ENCODE assay signal across 9 mouse cellular contexts in the genomic region with DNA sequence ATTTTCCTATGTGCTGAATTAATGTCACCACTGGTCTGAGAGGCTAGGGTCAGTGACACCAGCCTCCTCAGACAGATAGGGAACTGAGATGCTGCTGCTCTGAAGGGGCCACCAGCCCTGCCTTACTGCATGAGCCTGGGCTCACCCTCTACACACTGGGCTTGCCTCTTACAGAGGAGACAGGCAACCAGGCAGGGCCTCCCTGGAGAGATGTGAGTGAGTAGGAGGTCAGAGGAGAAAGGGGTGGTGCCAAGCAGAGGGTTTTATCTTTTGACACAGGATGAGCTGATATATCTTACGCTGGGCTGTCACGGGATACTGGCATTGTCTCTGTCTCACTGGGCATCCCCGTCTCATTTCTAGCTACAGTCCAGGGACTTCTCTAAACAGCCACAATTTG.
DNase-seq lines count a peak whose midpoint lies in the region; ATAC-seq lines count a peak whose summit lies in the region.
"Had no signal": no experiment of that assay in that cellular context is flagged by ENCODE, and none has a peak within 500 bp of the region (broad histone marks: within the 10 kb centered on the region; RNA-seq: fewer than 3 reads in every experiment).

No protein-coding gene starts in this region.

- WGBS in heart, embryonic 11.5 days (ENCODE audit: insufficient replicate concordance) = 31% methylated on average over 3 of the region's 3 CpGs
- WGBS in midbrain, embryonic 12.5 days = 62% methylated on average over 3 of the region's 3 CpGs
- WGBS in midbrain, embryonic 16.5 days = 64% methylated on average over 3 of the region's 3 CpGs
- 72% methylated on average over 3 of the region's 3 CpGs for WGBS in intestine, embryonic 16.5 days
- WGBS in stomach, embryonic 15.5 days = 49% methylated on average over 3 of the region's 3 CpGs

- peak overlapping the region; percentile 94 for H3K27ac ChIP-seq in heart, embryonic 11.5 days (ENCODE audit: low read depth, low read length)
- peak overlapping the region; percentile 50; the same call in 1 of the 2 replicates for H3K27ac ChIP-seq in midbrain, embryonic 12.5 days (replicated peaks)
- H3K27ac ChIP-seq in midbrain, embryonic 16.5 days (ENCODE audit: low read length) = no peak overlapping the region
- H3K27ac ChIP-seq in intestine, embryonic 16.5 days (ENCODE audit: low read length) = peak overlapping the region; percentile 74
- peak overlapping the region; percentile 83 for H3K27ac ChIP-seq in stomach, embryonic 15.5 days

- no peak for DNase-seq in heart, postnatal 14 days
- DNase-seq in right cerebral cortex, postnatal 10 days (ENCODE audit: low spot score in 2 of 2) = no peak
- DNase-seq: thymus, postnatal 14 days had no signal

- peaks cover 5% of the 10 kb centered on the region; the same call in 1 of the 2 replicates for H3K36me3 ChIP-seq in heart, embryonic 11.5 days (ENCODE audit: control insufficient read depth, insufficient read depth, low read length)
- H3K36me3 ChIP-seq in midbrain, embryonic 12.5 days = peaks cover 8% of the 10 kb centered on the region; the same call in 1 of the 2 replicates
- H3K36me3 ChIP-seq in midbrain, embryonic 16.5 days (ENCODE audit: control insufficient read depth, insufficient read depth, low read length) = no peaks in the 10 kb centered on the region
- no peaks in the 10 kb centered on the region for H3K36me3 ChIP-seq in intestine, embryonic 16.5 days (ENCODE audit: control insufficient read depth, insufficient read depth, low read length)
- 0 out of 2 replicates have a peak, but pooled peaks cover 6% of the 10 kb centered on the region for H3K36me3 ChIP-seq in stomach, embryonic 15.5 days

- H3K27me3 ChIP-seq in heart, embryonic 11.5 days (ENCODE audit: control insufficient read depth, insufficient read depth, low read length) = no peaks in the 10 kb centered on the region
- no peaks in the 10 kb centered on the region for H3K27me3 ChIP-seq in midbrain, embryonic 12.5 days
- H3K27me3 ChIP-seq in midbrain, embryonic 16.5 days (ENCODE audit: control insufficient read depth, insufficient read depth, low read depth, low read length) = no peaks in the 10 kb centered on the region
- H3K27me3 ChIP-seq in intestine, embryonic 16.5 days (replicated peaks; ENCODE audit: control insufficient read depth, insufficient read depth, low read length) = no peaks in the 10 kb centered on the region
- H3K27me3 ChIP-seq in stomach, embryonic 15.5 days (replicated peaks) = no peaks in the 10 kb centered on the region

- H3K9me3 ChIP-seq in heart, embryonic 11.5 days (replicated peaks; ENCODE audit: control insufficient read depth, low read length) = no peaks in the 10 kb centered on the region
- no peaks in the 10 kb centered on the region for H3K9me3 ChIP-seq in midbrain, embryonic 12.5 days
- H3K9me3 ChIP-seq in midbrain, embryonic 16.5 days (replicated peaks; ENCODE audit: control insufficient read depth, low read length, poor library complexity, severe bottlenecking) = no peaks in the 10 kb centered on the region
- H3K9me3 ChIP-seq in intestine, embryonic 16.5 days (ENCODE audit: control insufficient read depth, low read length) = no peaks in the 10 kb centered on the region
- H3K9me3 ChIP-seq in stomach, embryonic 15.5 days = no peaks in the 10 kb centered on the region

- H3K4me2 ChIP-seq in heart, embryonic 11.5 days = no peak overlapping the region
- no peak overlapping the region for H3K4me2 ChIP-seq in midbrain, embryonic 12.5 days (replicated peaks)
- H3K4me2 ChIP-seq in midbrain, embryonic 16.5 days (ENCODE audit: low read length) = no peak overlapping the region
- no peak overlapping the region for H3K4me2 ChIP-seq in intestine, embryonic 16.5 days (ENCODE audit: low read depth, low read length)
- no peak overlapping the region for H3K4me2 ChIP-seq in stomach, embryonic 15.5 days

- no peak overlapping the region for H3K4me3 ChIP-seq in heart, embryonic 11.5 days (ENCODE audit: low read depth, low read length)
- H3K4me3 ChIP-seq in midbrain, embryonic 12.5 days = no peak overlapping the region
- H3K4me3 ChIP-seq in midbrain, embryonic 16.5 days (ENCODE audit: low read depth, low read length) = no peak overlapping the region
- H3K4me3 ChIP-seq in intestine, embryonic 16.5 days (ENCODE audit: low read length) = no peak overlapping the region
- H3K4me3 ChIP-seq in stomach, embryonic 15.5 days (replicated peaks) = no peak overlapping the region

- peaks cover 80% of the 10 kb centered on the region for H3K4me1 ChIP-seq in heart, embryonic 11.5 days (ENCODE audit: control insufficient read depth, insufficient read depth, low read length)
- H3K4me1 ChIP-seq in midbrain, embryonic 12.5 days = peaks cover 7% of the 10 kb centered on the region
- H3K4me1 ChIP-seq in midbrain, embryonic 16.5 days (ENCODE audit: control insufficient read depth, insufficient read depth, low read length) = peaks cover 23% of the 10 kb centered on the region
- H3K4me1 ChIP-seq in intestine, embryonic 16.5 days (ENCODE audit: control insufficient read depth, insufficient read depth, low read length) = peaks cover 12% of the 10 kb centered on the region
- H3K4me1 ChIP-seq in stomach, embryonic 15.5 days = peaks cover 34% of the 10 kb centered on the region

- ATAC-seq in heart, embryonic 11.5 days (replicated peaks; ENCODE audit: insufficient number of reproducible peaks, low FRiP score, low TSS enrichment) = peak; percentile 50
- no peak for ATAC-seq in midbrain, embryonic 12.5 days (ENCODE audit: low FRiP score, low read depth)
- ATAC-seq in midbrain, embryonic 16.5 days = no peak
- ATAC-seq in intestine, embryonic 16.5 days = 0 out of 2 replicates have a peak, but pooled peaks have one; percentile 26
- ATAC-seq in stomach, embryonic 15.5 days (ENCODE audit: insufficient read depth, low FRiP score, low read depth) = peak; percentile 38; the same call in 1 of the 2 replicates
- ATAC-seq in monocyte, adult 5-6 weeks (replicated peaks; ENCODE audit: insufficient number of reproducible peaks, low FRiP score, low TSS enrichment, poor library complexity, severe bottlenecking) = no peak

- H3K9ac ChIP-seq in heart, embryonic 11.5 days (ENCODE audit: low read depth, low read length) = peak overlapping the region; percentile 52
- H3K9ac ChIP-seq in midbrain, embryonic 12.5 days (replicated peaks) = no peak overlapping the region
- H3K9ac ChIP-seq in midbrain, embryonic 16.5 days (ENCODE audit: low read depth, low read length) = no peak overlapping the region
- H3K9ac ChIP-seq in intestine, embryonic 16.5 days (ENCODE audit: low read depth, low read length) = 0 out of 2 replicates have a peak overlapping the region, but pooled peaks have one; percentile 25
- no peak overlapping the region for H3K9ac ChIP-seq in stomach, embryonic 15.5 days

- intact Hi-C loops in heart, postnatal 14 days (cut with DNase I) = no loop called here

Comparison
In these comparisons a context has a peak if more than half of its experiments do, and no peak if none do; other contexts are left out.
1. ATAC-seq: peak in heart, embryonic 11.5 days (single experiment), intestine, embryonic 16.5 days (single experiment) and stomach, embryonic 15.5 days (single experiment); none in midbrain, embryonic 12.5 days (single experiment), midbrain, embryonic 16.5 days (single experiment) and monocyte, adult 5-6 weeks (single experiment).
2. H3K9ac ChIP-seq: peak in heart, embryonic 11.5 days (single experiment) and intestine, embryonic 16.5 days (single experiment); none in midbrain, embryonic 12.5 days (single experiment), midbrain, embryonic 16.5 days (single experiment) and stomach, embryonic 15.5 days (single experiment).